Mouse (Mus musculus) liver, embryonic 14.5 days (tissue): ENCODE measurements around the gene Specc1l. TPM values are rescaled to one million over a fixed set of nuclear protein-coding genes. Genes with fewer than 3 reads are reported as not detected.

Experiments used
- ATAC-seq: fragments of 200-750 bp; cut with Nextera tagmentation; 2 replicates; pipeline ENCODE4 v1.8.0; 2017; ENCODE audit warnings: moderate number of reproducible peaks, mild to moderate bottlenecking, moderate library complexity; ENCODE audit not compliant: insufficient read depth
- DNase-seq, 3 experiments: peaks; one replicate each; pipeline ENCODE4 v3.0.0-alpha.2; 2012 to 2013; ENCODE audit warnings: low read depth in 3 of 3, low spot score in 3 of 3
- H3K27ac ChIP-seq: fragments of 300-500 bp; sonication (generic); 2 replicates; pipeline ENCODE4 v1.5.1; 2014; ENCODE audit warnings: moderate library complexity, mild to moderate bottlenecking, control low read depth, inconsistent platforms
- H3K27me3 ChIP-seq: fragments of 300-500 bp; sonication (generic); 2 replicates; pipeline ENCODE4 v1.6.1; 2014; ENCODE audit warnings: mild to moderate bottlenecking, low read length, moderate library complexity; ENCODE audit not compliant: control insufficient read depth, insufficient read depth
- H3K36me3 ChIP-seq: fragments of 300-500 bp; sonication (generic); replicated peaks from 2 replicates; pipeline ENCODE4 v1.6.1; 2014; ENCODE audit warnings: low read depth; ENCODE audit not compliant: control insufficient read depth, insufficient read depth
- H3K4me1 ChIP-seq, 2 experiments: fragments of 200-500 bp in 1 of 2; fragments of 300-500 bp in 1 of 2; sonication (generic) in 1 of 2; replicated peaks; 2 replicates each; pipeline ENCODE4 v1.6.1; 2012 to 2014; ENCODE audit warnings: antibody characterized with exemption in 1 of 2, inconsistent platforms in 1 of 2, low read length in 1 of 2; ENCODE audit not compliant: control insufficient read depth in 2 of 2, insufficient read depth in 2 of 2
- H3K4me2 ChIP-seq: fragments of 300-500 bp; sonication (generic); 2 replicates; pipeline ENCODE4 v1.6.1; 2014; ENCODE audit warnings: low read depth, mild to moderate bottlenecking, control low read depth, moderate library complexity
- H3K4me3 ChIP-seq, 2 experiments: fragments of 200-500 bp in 1 of 2; fragments of 300-500 bp in 1 of 2; sonication (generic) in 1 of 2; 2 replicates each; pipeline ENCODE4 v1.5.1; 2012 to 2014; ENCODE audit warnings: low read depth in 2 of 2, low read length in 2 of 2, mild to moderate bottlenecking in 2 of 2, control low read depth in 1 of 2, inconsistent platforms in 1 of 2, moderate library complexity in 1 of 2; ENCODE audit not compliant: insufficient read depth in 1 of 2
- H3K9ac ChIP-seq: fragments of 300-500 bp; sonication (generic); replicated peaks from 2 replicates; pipeline ENCODE4 v1.6.1; 2014; ENCODE audit warnings: mild to moderate bottlenecking, control low read depth, moderate library complexity
- H3K9me3 ChIP-seq: fragments of 300-500 bp; sonication (generic); 2 replicates; pipeline ENCODE4 v1.6.1; 2016; ENCODE audit warnings: low read length, mixed read lengths; ENCODE audit not compliant: control insufficient read depth
- CTCF ChIP-seq: IDR thresholded peaks from 2 replicates; pipeline ENCODE4 v1.5.1; 2016; ENCODE audit warnings: antibody characterized with exemption, low read depth, control low read depth
- EP300 ChIP-seq: IDR thresholded peaks from 2 replicates; pipeline ENCODE4 v1.6.1; 2016; ENCODE audit warnings: antibody characterized with exemption, low read depth
- WGBS: fragments of 180-500 bp; shearing (Covaris S2); extraction: QIAGEN DNeasy Blood & Tissue Kit; methylation state at CpG from one replicate; pipeline ENCODE4 v1.1.7; 2014; ENCODE audit not compliant: insufficient replicate concordance; 5-methylcytosine and 5-hydroxymethylcytosine counted together
- polyA plus RNA-seq, 2 experiments: library from polyadenylated mRNA; depleted of rRNA in 1 of 2; stranded (reverse) in 1 of 2; unstranded in 1 of 2; fragments of >200 nt; fragmentation: Nextera tagmentation in 1 of 2; extraction: Ambion mirVana in 1 of 2; gene quantifications; 2 replicates each; pipeline versions ENCODE4 v1.2.1 to v1.2.3; 2012 to 2014

Gene Specc1l
- polyA plus RNA-seq, 2 experiments = 3.1 to 3.9 TPM

DNA sequence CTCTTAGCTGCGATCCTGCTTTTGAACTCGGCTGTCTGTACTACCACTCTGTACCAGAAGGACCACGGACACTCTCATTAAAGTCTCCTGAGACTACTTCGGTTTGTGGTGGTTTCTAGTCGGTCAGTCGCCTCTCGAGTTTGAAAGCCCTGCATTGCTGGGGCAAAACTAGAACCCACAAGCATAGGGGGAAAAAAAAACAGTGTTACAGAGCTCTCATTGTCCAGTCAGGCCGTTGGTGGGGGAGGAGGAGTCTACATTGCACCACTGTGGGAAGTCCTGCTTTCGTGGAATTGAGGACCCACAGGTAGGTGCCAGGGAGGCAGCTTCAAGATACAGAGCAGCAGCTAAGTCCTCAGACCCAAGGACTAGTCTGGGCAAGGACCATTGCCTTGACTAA, 27.0 kb upstream of the Specc1l start:
- peaks cover 0 to 6% of the 10 kb centered on the region in 2 experiments; a peak in 1 of 4 replicates for H3K4me1 ChIP-seq
- ATAC-seq = no peak
- no peaks in the 10 kb centered on the region for H3K27me3 ChIP-seq
- DNase-seq = no peak
- H3K9ac ChIP-seq = no peak overlapping the region
- H3K27ac ChIP-seq = no peak overlapping the region
- H3K36me3 ChIP-seq = no peaks in the 10 kb centered on the region
- no peaks in the 10 kb centered on the region for H3K9me3 ChIP-seq
- no peak overlapping the region for H3K4me2 ChIP-seq
- TF ChIP-seq EP300 (no peak), CTCF (no peak)
- 64% methylated on average over 9 of the region's 9 CpGs for WGBS
- H3K4me3 ChIP-seq = no peak overlapping the region

GRCm38 (mm10) chr10:75186551-75186950, 25.3 kb upstream of the Specc1l start:
- Histone ChIP-seq H3K9ac (no peak overlapping the region), H3K4me2 (no peak overlapping the region), H3K36me3 (no peaks in the 10 kb centered on the region), H3K4me1 (peaks cover 0 to 6% of the 10 kb centered on the region in 2 experiments; a peak in 1 of 4 replicates), H3K4me3 (no peak overlapping the region), H3K27ac (no peak overlapping the region), H3K9me3 (no peaks in the 10 kb centered on the region), H3K27me3 (no peaks in the 10 kb centered on the region)
- WGBS = 36% methylated on average over 6 of the region's 6 CpGs
- no peak for ATAC-seq
- no peak for TF ChIP-seq EP300
- no peak for DNase-seq

DNA sequence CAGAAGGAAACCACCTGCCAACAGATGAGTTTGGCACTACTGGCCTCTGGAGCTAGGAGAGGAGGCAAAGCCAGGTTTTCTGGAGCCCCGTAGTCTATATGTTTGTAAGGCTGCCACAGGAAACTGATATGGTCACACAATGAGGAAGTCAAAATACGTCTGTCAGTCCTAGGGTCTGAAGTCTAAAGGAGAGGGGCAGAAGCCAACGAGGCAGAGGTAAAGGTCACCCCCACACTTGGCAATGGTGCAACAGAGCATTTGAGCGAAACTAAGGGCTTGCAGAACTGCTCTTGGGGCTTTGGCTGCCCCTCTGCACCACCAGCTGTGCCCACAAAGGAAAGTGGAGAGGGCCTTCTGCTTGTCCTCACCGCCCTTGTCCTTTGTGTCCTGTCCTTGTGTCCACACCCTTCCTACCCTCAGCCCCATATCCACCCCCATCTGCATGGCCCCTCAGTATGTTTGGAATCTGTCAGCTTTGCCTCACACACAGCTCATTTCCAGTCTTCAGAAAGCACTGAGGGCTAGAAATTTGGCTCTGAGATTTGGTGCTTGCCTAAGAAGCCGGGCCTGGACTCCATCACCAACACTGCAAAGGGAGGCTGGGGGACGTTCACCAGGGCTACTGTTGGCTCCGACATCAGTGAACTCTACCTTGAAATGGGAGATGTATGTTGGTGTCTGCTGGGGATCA, 24.4 kb upstream of the Specc1l start:
- Histone ChIP-seq H3K4me3 (no peak overlapping the region), H3K4me2 (no peak overlapping the region), H3K27me3 (no peaks in the 10 kb centered on the region), H3K4me1 (peaks cover 0 to 6% of the 10 kb centered on the region in 2 experiments; a peak in 1 of 4 replicates), H3K27ac (no peak overlapping the region), H3K9me3 (no peaks in the 10 kb centered on the region), H3K36me3 (no peaks in the 10 kb centered on the region), H3K9ac (no peak overlapping the region)
- ATAC-seq = no peak
- WGBS = 36% methylated on average over 8 of the region's 8 CpGs
- TF ChIP-seq EP300 (no peak), CTCF (no peak)
- no peak for DNase-seq

GRCm38 (mm10) chr10:75191647-75192046, 20.2 kb upstream of the Specc1l start:
- no peak for TF ChIP-seq EP300
- TF ChIP-seq CTCF = peak; percentile 69
- Histone ChIP-seq H3K4me1 (peaks cover 0 to 6% of the 10 kb centered on the region in 2 experiments; a peak in 1 of 4 replicates), H3K4me2 (no peak overlapping the region), H3K27ac (no peak overlapping the region), H3K4me3 (no peak overlapping the region), H3K9ac (no peak overlapping the region), H3K9me3 (no peaks in the 10 kb centered on the region), H3K36me3 (no peaks in the 10 kb centered on the region), H3K27me3 (no peaks in the 10 kb centered on the region)
- WGBS = 43% methylated on average over 7 of the region's 7 CpGs
- ATAC-seq (no peak), DNase-seq (no peak)

DNA sequence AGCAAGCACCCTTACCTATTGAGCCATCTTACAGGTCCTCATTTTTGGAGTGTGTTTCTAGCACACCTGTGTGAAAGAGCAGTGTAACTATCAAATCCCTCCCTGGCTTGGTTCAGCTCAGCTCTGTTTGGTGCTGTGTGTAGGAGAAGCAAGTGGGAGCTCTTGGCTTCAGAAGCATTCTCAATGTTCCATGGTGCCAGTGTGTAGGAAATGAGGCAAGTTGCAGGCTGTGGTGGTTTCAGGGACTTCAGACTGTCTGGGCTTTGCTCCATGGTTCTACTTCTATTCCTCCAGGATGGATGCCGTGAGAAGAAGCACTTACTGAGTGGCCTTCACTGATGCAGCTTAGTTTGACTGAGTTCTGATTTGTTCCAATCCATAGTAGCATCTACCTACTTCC, 14.1 kb upstream of the Specc1l start:
- no peak overlapping the region for H3K4me3 ChIP-seq
- H3K9ac ChIP-seq = no peak overlapping the region
- H3K4me2 ChIP-seq = no peak overlapping the region
- H3K9me3 ChIP-seq = no peaks in the 10 kb centered on the region
- no peaks in the 10 kb centered on the region for H3K4me1 ChIP-seq
- no peak for TF ChIP-seq CTCF
- no peak for TF ChIP-seq EP300
- ATAC-seq (no peak), DNase-seq (no peak)
- no peaks in the 10 kb centered on the region for H3K27me3 ChIP-seq
- H3K36me3 ChIP-seq = no peaks in the 10 kb centered on the region
- H3K27ac ChIP-seq = no peak overlapping the region
- 45% methylated on average over 1 of the region's 1 CpGs for WGBS
